Mouse (Mus musculus) neural tube, embryonic 11.5 days (tissue): Measurements from ENCODE around the gene Tff1. TPM values are rescaled to one million over a fixed set of nuclear protein-coding genes. Genes with fewer than 3 reads are reported as not detected.

Experiments
- ATAC-seq: fragments of 200-750 bp; cut with Nextera tagmentation; 2 replicates; pipeline ENCODE4 v1.8.0; 2017; ENCODE audit warnings: moderate number of reproducible peaks, mild to moderate bottlenecking, moderate TSS enrichment, moderate library complexity; ENCODE audit not compliant: insufficient read depth, low FRiP score, low TSS enrichment
- DNase-seq: peaks from one replicate; pipeline ENCODE4 v3.0.0-alpha.2; 2015; ENCODE audit warnings: low spot score
- H3K27ac ChIP-seq: fragments of 300-500 bp; sonication (generic); 2 replicates; pipeline ENCODE4 v1.5.1; 2014; ENCODE audit warnings: low read depth, mild to moderate bottlenecking, low read length
- H3K27me3 ChIP-seq: fragments of 300-500 bp; sonication (generic); 2 replicates; pipeline ENCODE4 v1.6.1; 2014; ENCODE audit warnings: mild to moderate bottlenecking, low read length, mixed read lengths; ENCODE audit not compliant: control insufficient read depth, insufficient read depth
- H3K36me3 ChIP-seq: fragments of 300-500 bp; sonication (generic); 2 replicates; pipeline ENCODE4 v1.6.1; 2014; ENCODE audit warnings: mild to moderate bottlenecking, low read length, moderate library complexity, mixed read lengths; ENCODE audit not compliant: control insufficient read depth, insufficient read depth
- H3K4me1 ChIP-seq: fragments of 300-500 bp; sonication (generic); 2 replicates; pipeline ENCODE4 v1.6.1; 2014; ENCODE audit warnings: low read length, mixed read lengths; ENCODE audit not compliant: control insufficient read depth, insufficient read depth
- H3K4me2 ChIP-seq: fragments of 300-500 bp; sonication (generic); 2 replicates; pipeline ENCODE4 v1.6.1; 2014; ENCODE audit warnings: low read depth, mild to moderate bottlenecking, moderate library complexity
- H3K4me3 ChIP-seq: fragments of 300-500 bp; sonication (generic); 2 replicates; pipeline ENCODE4 v1.5.1; 2014; ENCODE audit warnings: low read depth, low read length
- H3K9ac ChIP-seq: fragments of 300-500 bp; sonication (generic); 2 replicates; pipeline ENCODE4 v1.6.1; 2014; ENCODE audit warnings: mild to moderate bottlenecking, low read length
- H3K9me3 ChIP-seq: fragments of 300-500 bp; sonication (generic); 2 replicates; pipeline ENCODE4 v1.6.1; 2016; ENCODE audit warnings: low read length; ENCODE audit not compliant: control insufficient read depth
- WGBS: fragments of 180-500 bp; shearing (Covaris S2); extraction: QIAGEN DNeasy Blood & Tissue Kit; methylation state at CpG from one replicate; pipeline ENCODE4 v1.1.7; 2014; 5-methylcytosine and 5-hydroxymethylcytosine counted together
- polyA plus RNA-seq: library from polyadenylated mRNA; unstranded; fragments of >200 nt; fragmentation: Nextera tagmentation; extraction: Ambion mirVana; gene quantifications from 2 replicates; pipeline ENCODE4 v1.2.1, GENCODE M21; 2014

Tff1 gene
- polyA plus RNA-seq, 1 experiment from 2014 or later: not detected

DNA sequence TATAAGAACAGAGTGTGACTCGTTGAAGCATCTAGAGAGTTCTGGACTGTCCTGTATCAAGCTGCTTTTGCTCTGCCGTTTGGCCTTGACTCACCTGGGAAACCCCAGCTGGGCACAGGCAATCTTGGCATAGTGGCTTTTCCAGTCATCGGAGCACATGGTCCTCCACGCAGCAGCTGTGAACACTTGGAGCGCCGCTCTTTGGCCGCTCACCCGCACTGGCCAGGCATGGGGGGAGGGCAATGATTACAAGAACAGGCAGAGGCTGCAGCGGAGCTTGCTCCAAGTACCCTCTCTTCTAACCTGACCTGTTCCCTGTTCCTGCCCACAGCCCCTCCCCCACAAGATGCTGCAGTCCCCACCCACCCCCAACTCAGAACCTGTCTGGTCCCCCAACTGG is 28.3 kb upstream of the Tff1 start:
- 86% methylated on average over 9 of the region's 9 CpGs for WGBS
- Histone ChIP-seq H3K4me3 (no peak overlapping the region), H3K9ac (no peak overlapping the region), H3K36me3 (no peaks in the 10 kb centered on the region), H3K9me3 (no peaks in the 10 kb centered on the region), H3K4me1 (no peaks in the 10 kb centered on the region), H3K4me2 (no peak overlapping the region), H3K27ac (no peak overlapping the region), H3K27me3 (no peaks in the 10 kb centered on the region)
- no peak for DNase-seq
- no peak for ATAC-seq

DNA sequence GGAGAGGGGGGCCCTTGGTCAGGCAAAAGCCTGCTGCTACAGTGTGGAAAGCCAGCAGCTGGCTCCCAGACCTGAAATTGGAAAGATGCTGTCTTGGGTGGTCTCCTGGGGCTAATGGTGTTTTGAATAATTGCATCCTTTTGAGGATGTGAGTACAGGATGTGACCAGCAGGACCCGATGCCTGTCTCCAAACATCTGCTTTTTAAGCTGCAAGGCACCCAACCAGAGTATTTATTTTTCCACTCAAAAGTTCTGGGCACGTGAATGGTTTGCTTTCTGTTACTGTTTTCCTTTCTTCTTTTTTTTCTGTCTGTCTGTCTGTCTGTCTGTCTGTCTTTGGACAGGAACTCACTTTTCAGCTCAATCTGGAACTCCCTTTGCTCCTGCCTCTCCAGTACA is 27.6 kb upstream of the Tff1 start:
- no peak overlapping the region for H3K27ac ChIP-seq
- 59% methylated on average over 2 of the region's 2 CpGs for WGBS
- no peaks in the 10 kb centered on the region for H3K36me3 ChIP-seq
- ATAC-seq (no peak), DNase-seq (no peak)
- H3K4me1 ChIP-seq: no peaks in the 10 kb centered on the region
- no peak overlapping the region for H3K4me3 ChIP-seq
- H3K9me3 ChIP-seq: no peaks in the 10 kb centered on the region
- H3K27me3 ChIP-seq: no peaks in the 10 kb centered on the region
- no peak overlapping the region for H3K4me2 ChIP-seq
- H3K9ac ChIP-seq: no peak overlapping the region

- Histone ChIP-seq H3K9ac (no peak overlapping the region), H3K4me3 (no peak overlapping the region), H3K4me2 (no peak overlapping the region), H3K4me1 (no peaks in the 10 kb centered on the region), H3K36me3 (no peaks in the 10 kb centered on the region), H3K9me3 (no peaks in the 10 kb centered on the region), H3K27me3 (no peaks in the 10 kb centered on the region), H3K27ac (no peak overlapping the region)
- DNase-seq (no peak), ATAC-seq (no peak)
- 76% methylated on average over 8 of the region's 8 CpGs for WGBS
Observed at GRCm38 (mm10) chr17:31191825-31192224, 26.7 kb upstream of the Tff1 start.

- WGBS: 26% methylated on average over 4 of the region's 4 CpGs
- DNase-seq (peak; percentile 71), ATAC-seq (no peak)
- Histone ChIP-seq H3K36me3 (no peaks in the 10 kb centered on the region), H3K4me1 (no peaks in the 10 kb centered on the region), H3K27me3 (no peaks in the 10 kb centered on the region), H3K4me3 (no peak overlapping the region), H3K9ac (no peak overlapping the region), H3K9me3 (no peaks in the 10 kb centered on the region), H3K27ac (no peak overlapping the region), H3K4me2 (no peak overlapping the region)
Observed at GRCm38 (mm10) chr17:31187370-31187769, 22.3 kb upstream of the Tff1 start.

GRCm38 (mm10) chr17:31184269-31184990 is 19.4 kb upstream of the Tff1 start:
- H3K27me3 ChIP-seq: no peaks in the 10 kb centered on the region
- H3K27ac ChIP-seq: no peak overlapping the region
- H3K36me3 ChIP-seq: no peaks in the 10 kb centered on the region
- H3K9ac ChIP-seq: no peak overlapping the region
- H3K4me3 ChIP-seq: no peak overlapping the region
- DNase-seq (no peak), ATAC-seq (no peak)
- H3K9me3 ChIP-seq: no peaks in the 10 kb centered on the region
- 84% methylated on average over 12 of the region's 12 CpGs for WGBS
- no peaks in the 10 kb centered on the region for H3K4me1 ChIP-seq
- H3K4me2 ChIP-seq: no peak overlapping the region

- H3K9ac ChIP-seq: no peak overlapping the region
- no peak for ATAC-seq
- H3K36me3 ChIP-seq: no peaks in the 10 kb centered on the region
- 72% methylated on average over 12 of the region's 12 CpGs for WGBS
- H3K4me3 ChIP-seq: no peak overlapping the region
- H3K4me2 ChIP-seq: no peak overlapping the region
- no peak overlapping the region for H3K27ac ChIP-seq
- no peaks in the 10 kb centered on the region for H3K9me3 ChIP-seq
- no peaks in the 10 kb centered on the region for H3K4me1 ChIP-seq
- H3K27me3 ChIP-seq: no peaks in the 10 kb centered on the region
- DNase-seq: no peak
Observed at GRCm38 (mm10) chr17:31183180-31183974, 18.3 kb upstream of the Tff1 start.

DNA sequence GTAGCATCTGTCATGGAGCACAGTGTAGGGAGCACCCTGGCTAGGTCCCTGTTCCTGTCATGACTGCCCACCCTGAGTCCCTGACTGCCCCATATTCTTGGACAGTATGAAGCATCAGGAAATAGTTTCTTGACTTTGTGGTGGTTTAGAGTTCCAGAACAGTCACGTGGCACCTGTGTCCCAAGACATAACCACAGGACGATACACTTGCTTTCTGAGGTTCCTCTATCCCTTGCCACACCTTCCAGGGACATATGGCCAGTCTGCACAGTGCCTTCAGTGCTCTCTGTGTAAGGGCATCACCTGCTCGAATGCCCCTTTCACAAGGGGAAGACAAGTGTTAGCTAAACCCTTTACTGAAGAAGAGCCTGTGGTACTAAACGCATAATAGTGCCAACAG is 16.4 kb upstream of the Tff1 start:
- no peak overlapping the region for H3K4me3 ChIP-seq
- no peaks in the 10 kb centered on the region for H3K27me3 ChIP-seq
- H3K27ac ChIP-seq: no peak overlapping the region
- DNase-seq: no peak
- ATAC-seq: no peak
- H3K9me3 ChIP-seq: no peaks in the 10 kb centered on the region
- H3K4me1 ChIP-seq: no peaks in the 10 kb centered on the region
- H3K9ac ChIP-seq: no peak overlapping the region
- H3K4me2 ChIP-seq: no peak overlapping the region
- WGBS: 89% methylated on average over 4 of the region's 4 CpGs
- no peaks in the 10 kb centered on the region for H3K36me3 ChIP-seq

DNA sequence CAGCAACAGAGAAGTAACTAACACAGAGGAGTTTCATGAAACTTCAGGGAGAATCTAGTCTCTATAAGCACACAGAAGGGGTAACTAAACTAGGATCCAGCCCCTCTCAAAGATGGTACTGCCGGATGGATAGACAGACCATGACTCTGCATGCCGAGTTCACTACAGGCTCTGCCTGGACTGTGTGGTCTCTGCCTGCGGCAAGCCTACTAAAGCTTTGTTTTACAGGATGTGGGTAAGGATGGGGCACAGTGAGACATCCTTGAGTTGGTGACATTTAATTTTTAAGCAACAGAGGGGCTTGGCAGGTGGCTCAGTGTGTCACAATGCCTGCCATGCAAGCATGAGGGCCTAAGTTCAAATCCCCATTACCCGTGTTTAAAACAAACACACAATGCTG is 11.2 kb upstream of the Tff1 start:
- Histone ChIP-seq H3K27me3 (no peaks in the 10 kb centered on the region), H3K9ac (no peak overlapping the region), H3K4me2 (no peak overlapping the region), H3K27ac (no peak overlapping the region), H3K4me1 (no peaks in the 10 kb centered on the region), H3K9me3 (no peaks in the 10 kb centered on the region), H3K36me3 (no peaks in the 10 kb centered on the region), H3K4me3 (no peak overlapping the region)
- 93% methylated on average over 4 of the region's 4 CpGs for WGBS
- DNase-seq: no peak
- no peak for ATAC-seq

- no peak for DNase-seq
- 89% methylated on average over 5 of the region's 5 CpGs for WGBS
Observed at GRCm38 (mm10) chr17:31169796-31170195, 4.7 kb upstream of the Tff1 start.

More at GRCm38 (mm10) chr17:31169796-31170195, 4.7 kb upstream of the Tff1 start:
- Histone ChIP-seq H3K4me1 (no peaks in the 10 kb centered on the region), H3K27me3 (no peaks in the 10 kb centered on the region), H3K9ac (no peak overlapping the region), H3K27ac (no peak overlapping the region), H3K36me3 (no peaks in the 10 kb centered on the region), H3K4me3 (no peak overlapping the region), H3K9me3 (no peaks in the 10 kb centered on the region), H3K4me2 (no peak overlapping the region)
- ATAC-seq: no peak
